Mouse (Mus musculus): ENCODE results near the gene Ctxn2. TPM values are rescaled to one million over a fixed set of nuclear protein-coding genes. Genes with fewer than 3 reads are reported as not detected.

The Ctxn2 gene
- polyA plus RNA-seq, 1 experiment = 11.2 TPM

DNA sequence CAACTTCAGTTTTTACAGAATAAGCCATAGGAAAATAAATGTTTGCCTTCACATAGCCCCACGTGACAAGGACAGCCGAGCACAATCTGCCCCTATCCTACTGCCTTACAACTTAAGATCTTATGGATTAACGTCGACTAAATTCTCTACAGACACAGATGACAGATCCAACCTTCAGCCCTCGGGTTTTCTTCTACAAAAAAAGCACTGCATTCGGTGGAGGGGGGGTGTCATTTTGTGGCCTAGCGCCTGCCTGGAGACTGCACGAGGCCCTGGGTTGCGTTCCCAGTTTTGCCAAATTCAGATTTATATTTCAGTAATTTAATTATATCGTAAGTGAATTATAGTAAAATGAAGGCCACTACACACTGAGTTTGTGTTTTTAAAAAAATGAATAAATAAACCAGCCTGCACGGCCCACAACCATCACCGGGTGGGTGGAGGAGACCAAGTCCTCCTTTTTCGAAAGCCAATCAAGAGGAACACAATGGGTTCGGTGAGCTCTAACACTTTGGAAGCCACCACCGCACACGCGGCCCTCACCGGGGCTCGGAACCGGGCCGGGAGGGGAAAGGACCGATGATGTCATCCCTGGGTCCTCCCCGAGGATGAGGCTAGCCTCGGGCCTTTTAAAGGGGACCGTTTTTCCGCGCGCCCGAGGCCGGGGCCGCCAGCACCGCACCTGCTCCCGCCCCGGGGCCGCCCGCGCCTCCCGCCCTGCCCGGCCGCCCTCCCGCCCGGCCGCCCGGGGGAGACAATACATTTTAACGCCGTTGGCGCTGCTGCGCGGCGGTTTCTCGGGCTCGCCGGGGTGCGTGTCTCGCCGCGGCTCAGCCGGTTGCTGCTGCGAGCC, 13.6 kb upstream of the Ctxn2 start:
- WGBS = under 1% methylated on average over 59 of the region's 59 CpGs
- Histone ChIP-seq H3K4me1 (ENCODE audit: control insufficient read depth, insufficient read depth, low read length) (peaks cover 3% of the 10 kb centered on the region; the same call in 1 of the 2 replicates), H3K4me3 (replicated peaks; ENCODE audit: insufficient read depth, low read depth, low read length) (peak overlapping the region; percentile 73), H3K27me3 (ENCODE audit: control insufficient read depth, insufficient read depth, low read length) (no peaks in the 10 kb centered on the region), H3K27ac (ENCODE audit: insufficient read depth, low read length) (peak overlapping the region; percentile 45)
- TF ChIP-seq CTCF (IDR thresholded peaks at IDR 0.05; ENCODE audit: borderline replicate concordance, insufficient read depth, low read depth, low read length) = no peak
- TF ChIP-seq POLR2A (IDR thresholded peaks at IDR 0.05; ENCODE audit: borderline replicate concordance, insufficient read depth, low read length) = 0 out of 2 replicates have a peak, but pooled peaks have one; percentile 38
- peak; percentile 79 to 85 for DNase-seq

GRCm38 (mm10) chr2:125123477-125123852, 13.0 kb upstream of the Ctxn2 start, which contains the start of gene Myef2:
Gene Myef2 (minus strand): TSS chr2:125123661.
- DNase-seq = peak in 1 of 2 experiments; percentile 81
- under 1% methylated on average over 48 of the region's 48 CpGs for WGBS
- H3K4me1 ChIP-seq (ENCODE audit: control insufficient read depth, insufficient read depth, low read length) = peaks cover 3% of the 10 kb centered on the region; the same call in 1 of the 2 replicates
- no peak for TF ChIP-seq POLR2A (IDR thresholded peaks at IDR 0.05; ENCODE audit: borderline replicate concordance, insufficient read depth, low read length)
- H3K4me3 ChIP-seq (replicated peaks; ENCODE audit: insufficient read depth, low read depth, low read length) = peak within 1 kb of the TSS; percentile 73
- H3K27ac ChIP-seq (ENCODE audit: insufficient read depth, low read length) = peak within 1 kb of the TSS; percentile 55
- H3K27me3 ChIP-seq (ENCODE audit: control insufficient read depth, insufficient read depth, low read length) = no peaks in the 10 kb centered on the region

DNA sequence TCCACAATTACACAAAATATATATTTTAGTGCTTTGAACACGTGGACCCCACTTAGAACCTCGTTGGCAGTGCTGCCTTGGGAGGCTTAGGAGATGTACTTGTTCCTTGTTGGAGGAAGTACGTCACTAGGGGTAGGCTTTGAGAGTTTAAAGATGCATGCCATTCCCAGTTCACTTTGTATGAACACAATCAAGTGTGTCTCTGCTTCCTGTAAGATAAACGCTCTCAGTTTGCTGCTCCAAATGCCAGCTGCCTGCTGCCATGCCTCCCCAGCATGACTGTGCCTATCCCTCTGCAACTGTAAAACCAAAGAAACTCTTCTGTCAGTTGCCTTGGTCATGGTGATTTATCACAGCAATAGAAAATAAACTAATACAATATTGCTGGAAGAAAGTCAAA, 10.7 kb upstream of the Ctxn2 start:
- DNase-seq = no peak
- TF ChIP-seq POLR2A (IDR thresholded peaks at IDR 0.05; ENCODE audit: borderline replicate concordance, insufficient read depth, low read length) (no peak), CTCF (IDR thresholded peaks at IDR 0.05; ENCODE audit: borderline replicate concordance, insufficient read depth, low read depth, low read length) (no peak)
- H3K27ac ChIP-seq (ENCODE audit: insufficient read depth, low read length) = no peak overlapping the region
- no peaks in the 10 kb centered on the region for H3K4me1 ChIP-seq (ENCODE audit: control insufficient read depth, insufficient read depth, low read length)
- H3K4me3 ChIP-seq (replicated peaks; ENCODE audit: insufficient read depth, low read depth, low read length) = no peak overlapping the region
- H3K27me3 ChIP-seq (ENCODE audit: control insufficient read depth, insufficient read depth, low read length) = no peaks in the 10 kb centered on the region
- WGBS = 40% methylated on average over 4 of the region's 4 CpGs

DNA sequence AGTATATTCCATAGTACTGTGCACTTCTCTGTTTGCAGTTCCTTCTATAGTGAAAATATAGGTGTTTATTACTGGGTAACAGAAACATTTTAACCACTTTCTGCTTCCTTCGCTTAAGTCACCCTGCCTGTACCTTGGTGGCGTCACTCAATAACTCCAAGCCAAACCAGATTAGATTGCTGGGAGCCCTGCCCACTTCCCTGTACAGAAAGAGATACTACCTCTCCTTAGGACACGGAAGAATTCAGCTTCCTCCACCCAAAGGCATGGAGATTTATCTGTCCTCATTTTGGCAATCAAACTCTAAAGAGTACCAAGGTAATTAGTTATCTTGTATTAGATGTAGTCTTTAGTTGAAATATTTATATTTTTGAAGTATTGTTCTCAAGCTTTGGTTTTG, 9.7 kb upstream of the Ctxn2 start:
- no peak for DNase-seq
- 87% methylated on average over 3 of the region's 3 CpGs for WGBS
- Histone ChIP-seq H3K4me3 (replicated peaks; ENCODE audit: insufficient read depth, low read depth, low read length) (no peak overlapping the region), H3K27ac (ENCODE audit: insufficient read depth, low read length) (no peak overlapping the region), H3K4me1 (ENCODE audit: control insufficient read depth, insufficient read depth, low read length) (no peaks in the 10 kb centered on the region), H3K27me3 (ENCODE audit: control insufficient read depth, insufficient read depth, low read length) (no peaks in the 10 kb centered on the region)
- no peak for TF ChIP-seq POLR2A (IDR thresholded peaks at IDR 0.05; ENCODE audit: borderline replicate concordance, insufficient read depth, low read length)
- TF ChIP-seq CTCF (IDR thresholded peaks at IDR 0.05; ENCODE audit: borderline replicate concordance, insufficient read depth, low read depth, low read length) = no peak

DNA sequence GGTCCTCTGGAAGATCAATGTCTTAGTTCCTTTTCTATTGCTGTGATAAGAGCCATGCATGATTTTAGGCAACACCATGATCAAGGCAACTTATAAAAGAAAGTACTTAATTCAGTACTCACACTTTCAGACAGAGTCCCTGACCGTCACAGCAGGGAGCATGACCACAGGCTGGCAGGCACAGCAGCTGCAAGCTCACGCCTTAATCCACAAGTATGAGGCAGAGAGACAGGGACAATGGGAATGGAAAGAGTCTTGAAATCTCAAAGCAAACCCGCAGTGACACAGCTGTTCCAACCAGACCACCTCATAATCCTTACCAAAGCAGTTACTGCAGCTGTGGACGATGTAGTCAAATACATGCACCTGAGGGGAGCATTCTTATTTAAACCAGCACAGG, 2.4 kb upstream of the Ctxn2 start:
- 59% methylated on average over 4 of the region's 4 CpGs for WGBS
- H3K27me3 ChIP-seq (ENCODE audit: control insufficient read depth, insufficient read depth, low read length) = no peaks in the 10 kb centered on the region
- H3K27ac ChIP-seq (ENCODE audit: insufficient read depth, low read length) = no peak overlapping the region
- TF ChIP-seq CTCF (IDR thresholded peaks at IDR 0.05; ENCODE audit: borderline replicate concordance, insufficient read depth, low read depth, low read length) = no peak
- TF ChIP-seq POLR2A (IDR thresholded peaks at IDR 0.05; ENCODE audit: borderline replicate concordance, insufficient read depth, low read length) = no peak
- H3K4me1 ChIP-seq (ENCODE audit: control insufficient read depth, insufficient read depth, low read length) = no peaks in the 10 kb centered on the region
- DNase-seq = no peak
- no peak overlapping the region for H3K4me3 ChIP-seq (replicated peaks; ENCODE audit: insufficient read depth, low read depth, low read length)

- Histone ChIP-seq H3K27ac (ENCODE audit: insufficient read depth, low read length) (no peak overlapping the region), H3K4me1 (ENCODE audit: control insufficient read depth, insufficient read depth, low read length) (no peaks in the 10 kb centered on the region), H3K27me3 (ENCODE audit: control insufficient read depth, insufficient read depth, low read length) (no peaks in the 10 kb centered on the region), H3K4me3 (replicated peaks; ENCODE audit: insufficient read depth, low read depth, low read length) (no peak overlapping the region)
- WGBS = 58% methylated on average over 7 of the region's 7 CpGs
- TF ChIP-seq CTCF (IDR thresholded peaks at IDR 0.05; ENCODE audit: borderline replicate concordance, insufficient read depth, low read depth, low read length) (no peak), POLR2A (IDR thresholded peaks at IDR 0.05; ENCODE audit: borderline replicate concordance, insufficient read depth, low read length) (no peak)
- DNase-seq = no peak
These were observed 354 bp downstream of the Ctxn2 start for GRCm38 (mm10) chr2:125136846-125137245.

- DNase-seq = no peak
- no peaks in the 10 kb centered on the region for H3K27me3 ChIP-seq (ENCODE audit: control insufficient read depth, insufficient read depth, low read length)
- no peak overlapping the region for H3K4me3 ChIP-seq (replicated peaks; ENCODE audit: insufficient read depth, low read depth, low read length)
- no peak overlapping the region for H3K27ac ChIP-seq (ENCODE audit: insufficient read depth, low read length)
- no peaks in the 10 kb centered on the region for H3K4me1 ChIP-seq (ENCODE audit: control insufficient read depth, insufficient read depth, low read length)
- TF ChIP-seq POLR2A (IDR thresholded peaks at IDR 0.05; ENCODE audit: borderline replicate concordance, insufficient read depth, low read length) (no peak), CTCF (IDR thresholded peaks at IDR 0.05; ENCODE audit: borderline replicate concordance, insufficient read depth, low read depth, low read length) (no peak)
These were observed 5.8 kb downstream of the Ctxn2 start for GRCm38 (mm10) chr2:125142336-125142735.

- Histone ChIP-seq H3K4me1 (ENCODE audit: control insufficient read depth, insufficient read depth, low read length) (no peaks in the 10 kb centered on the region), H3K27ac (ENCODE audit: insufficient read depth, low read length) (no peak within 1 kb of the TSS), H3K4me3 (replicated peaks; ENCODE audit: insufficient read depth, low read depth, low read length) (no peak within 1 kb of the TSS), H3K27me3 (ENCODE audit: control insufficient read depth, insufficient read depth, low read length) (no peaks in the 10 kb centered on the region)
- TF ChIP-seq CTCF (IDR thresholded peaks at IDR 0.05; ENCODE audit: borderline replicate concordance, insufficient read depth, low read depth, low read length) (no peak), POLR2A (IDR thresholded peaks at IDR 0.05; ENCODE audit: borderline replicate concordance, insufficient read depth, low read length) (no peak)
- DNase-seq = no peak
- WGBS = 89% methylated on average over 6 of the region's 6 CpGs
These were observed 15.9 kb downstream of the Ctxn2 start, which contains the start of gene Slc12a1 for GRCm38 (mm10) chr2:125152388-125152787. Gene Slc12a1 (plus strand): TSS chr2:125152505.

Measured in cerebellum, adult 2 months (tissue).